Comparison of ENCODE assay signal across 8 mouse cellular contexts in genomic region chr14:87140327-87140962, GRCm38 (mm10). TPM values are rescaled to one million over a fixed set of nuclear protein-coding genes. Genes with fewer than 3 reads are reported as not detected.
DNase-seq lines count a peak whose midpoint lies in the region; ATAC-seq and TF ChIP-seq lines count a peak whose summit lies in the region.

No protein-coding gene starts in this region.

- peak overlapping the region; percentile 88 for H3K4me3 ChIP-seq in heart, embryonic 10.5 days
- peak overlapping the region; percentile 86 to 91 for H3K4me3 ChIP-seq in ES-E14 (ENCODE audit: insufficient read depth in 1 of 2, low read depth in 1 of 2, low read length in 2 of 2, poor library complexity in 1 of 2, severe bottlenecking in 1 of 2)
- peak overlapping the region; percentile 86 for H3K4me3 ChIP-seq in intestine, embryonic 14.5 days (ENCODE audit: low read depth, low read length)
- H3K4me3 ChIP-seq in midbrain, embryonic 10.5 days = peak overlapping the region; percentile 83

- peak overlapping the region; percentile 82 for H3K9ac ChIP-seq in ES-E14 (ENCODE audit: insufficient read depth, low read depth, low read length, poor library complexity, severe bottlenecking)
- peak overlapping the region; percentile 75 for H3K9ac ChIP-seq in intestine, embryonic 14.5 days (ENCODE audit: low read length)

- ATAC-seq in erythroblast, adult 5-6 weeks (replicated peaks; ENCODE audit: low FRiP score, poor library complexity, severe bottlenecking) = peak; percentile 58
- no peak; the same call in 1 of the 2 replicates for ATAC-seq in intestine, embryonic 14.5 days (replicated peaks; ENCODE audit: low FRiP score, low TSS enrichment, low read depth)

- H3K9me3 ChIP-seq in heart, embryonic 10.5 days = no peaks in the 10 kb centered on the region
- no peaks in the 10 kb centered on the region for H3K9me3 ChIP-seq in ES-E14 (ENCODE audit: control insufficient read depth, insufficient read depth, low read depth, low read length)
- H3K9me3 ChIP-seq in intestine, embryonic 14.5 days (ENCODE audit: control insufficient read depth, low read length) = no peaks in the 10 kb centered on the region
- no peaks in the 10 kb centered on the region for H3K9me3 ChIP-seq in midbrain, embryonic 10.5 days (replicated peaks)

- peak overlapping the region; percentile 93 for H3K27ac ChIP-seq in heart, embryonic 10.5 days
- H3K27ac ChIP-seq in ES-E14 (ENCODE audit: insufficient read depth, low read depth, low read length, poor library complexity, severe bottlenecking) = peak overlapping the region; percentile 17; the same call in 1 of the 2 replicates
- H3K27ac ChIP-seq in intestine, embryonic 14.5 days (ENCODE audit: low read depth) = peak overlapping the region; percentile 62; the same call in 1 of the 2 replicates
- peak overlapping the region; percentile 89 for H3K27ac ChIP-seq in midbrain, embryonic 10.5 days (replicated peaks)

- no peaks in the 10 kb centered on the region for H3K27me3 ChIP-seq in heart, embryonic 10.5 days (ENCODE audit: insufficient read depth, poor library complexity, severe bottlenecking)
- H3K27me3 ChIP-seq in intestine, embryonic 14.5 days (replicated peaks; ENCODE audit: control insufficient read depth, insufficient read depth, low read length) = no peaks in the 10 kb centered on the region
- H3K27me3 ChIP-seq in midbrain, embryonic 10.5 days (ENCODE audit: low read depth, poor library complexity, severe bottlenecking) = no peaks in the 10 kb centered on the region

- H3K4me1 ChIP-seq in heart, embryonic 10.5 days = peaks cover 9% of the 10 kb centered on the region
- peaks cover 4% of the 10 kb centered on the region in 2 experiments; a peak in 1 of 4 replicates for H3K4me1 ChIP-seq in ES-E14 (ENCODE audit: control insufficient read depth in 2 of 2, insufficient read depth in 2 of 2, low read length in 2 of 2, poor library complexity in 1 of 2)
- no peaks in the 10 kb centered on the region for H3K4me1 ChIP-seq in intestine, embryonic 14.5 days (replicated peaks; ENCODE audit: control insufficient read depth, insufficient read depth, low read length)
- H3K4me1 ChIP-seq in midbrain, embryonic 10.5 days = peaks cover 12% of the 10 kb centered on the region

- WGBS in heart, embryonic 10.5 days = 3% methylated on average over 17 of the region's 17 CpGs
- WGBS in intestine, embryonic 14.5 days = 1% methylated on average over 17 of the region's 17 CpGs
- WGBS in midbrain, embryonic 10.5 days = 6% methylated on average over 17 of the region's 17 CpGs

- H3K4me2 ChIP-seq in intestine, embryonic 14.5 days (ENCODE audit: low read length) = peak overlapping the region; percentile 76

- peaks cover 9% of the 10 kb centered on the region; the same call in 1 of the 2 replicates for H3K36me3 ChIP-seq in heart, embryonic 10.5 days
- H3K36me3 ChIP-seq in ES-E14 (ENCODE audit: control insufficient read depth, insufficient read depth, low read length, poor library complexity, severe bottlenecking) = no peaks in the 10 kb centered on the region
- no peaks in the 10 kb centered on the region for H3K36me3 ChIP-seq in intestine, embryonic 14.5 days (ENCODE audit: control insufficient read depth, insufficient read depth, low read length)
- peaks cover 16% of the 10 kb centered on the region for H3K36me3 ChIP-seq in midbrain, embryonic 10.5 days

- in situ Hi-C loops in ES-E14 (cut with MboI; ENCODE audit: low sequenced_read_pairs in 2 of 2, unreplicated experiment in 2 of 2) = loop anchor here in 1 of 2 experiments (25.0 kb wide), 1 partner anchor 297 kb away; no protein-coding TSS in a partner anchor

- DNase-seq in heart, embryonic 10.5 days (ENCODE audit: low spot score) = no peak
- DNase-seq in heart, adult 11 months = no peak
- peak; percentile 37 for DNase-seq in ES-E14 (ENCODE audit: low read depth, low spot score)
- no peak for DNase-seq in intestine, embryonic 14.5 days (ENCODE audit: low spot score)
- DNase-seq in midbrain, embryonic 10.5 days (ENCODE audit: low spot score) = no peak
- DNase-seq in ovary, postnatal 10 days (ENCODE audit: low spot score) = no peak
- DNase-seq in cerebellum, adult 11-12 months = no peak

TF ChIP-seq in ES-E14, 5 proteins besides CTCF, POLR2A, EP300 and RAD21:
- TF ChIP-seq ZC3H11A (IDR thresholded peaks at IDR 0.05; ENCODE audit: borderline replicate concordance, low read depth, low read length) = no peak
- TF ChIP-seq CHD2 (IDR thresholded peaks at IDR 0.05; ENCODE audit: low read depth, low read length) = no peak
- no peak for TF ChIP-seq ZNF384 (IDR thresholded peaks at IDR 0.05; ENCODE audit: low read depth, low read length)
- TF ChIP-seq HCFC1 (IDR thresholded peaks at IDR 0.05; ENCODE audit: borderline replicate concordance, insufficient read depth, low read length) = no peak
- no peak for TF ChIP-seq MAFK (IDR thresholded peaks at IDR 0.05; ENCODE audit: insufficient read depth, low read depth, low read length)

RNA-seq across cellular contexts. Expression of gene Diaph3, which starts 0.6 kb away (rescaled TPM):
- 16.2 and 17.1 TPM in 2 replicates for polyA plus RNA-seq in heart, embryonic 10.5 days (2016; fragmentation: Nextera tagmentation; extraction: Ambion mirVana)
- 13.1 and 20.1 TPM in 2 replicates for total RNA-seq in ES-E14 (2012; rRNA removed)
- 44.7 and 58.8 TPM in 2 replicates for total RNA-seq in erythroblast, adult 5-6 weeks (2015; ENCODE audit: low replicate concordance)
- 129 and 132 TPM in 2 replicates for total RNA-seq in erythroblast, adult 5-6 weeks (2017; ENCODE audit: low replicate concordance)
- 13.5 and 13.9 TPM in 2 replicates for polyA plus RNA-seq in intestine, embryonic 14.5 days (2014; fragmentation: Nextera tagmentation; extraction: Ambion mirVana)
- 10.5 and 12.1 TPM in 2 replicates for polyA plus RNA-seq in midbrain, embryonic 10.5 days (2016; fragmentation: Nextera tagmentation; extraction: Ambion mirVana)

Comparison
In these comparisons a context has a peak if more than half of its experiments do, and no peak if none do; other contexts are left out.
1. H3K27ac ChIP-seq: peak in every context shown above with its lines; median percentile 93 in heart, embryonic 10.5 days; 89 in midbrain, embryonic 10.5 days; 62 in intestine, embryonic 14.5 days; 17 in ES-E14.